Mouse (Mus musculus) stomach, postnatal 0 days (tissue): ENCODE data around the gene Zfp715. TPM values are rescaled to one million over a fixed set of nuclear protein-coding genes. Genes with fewer than 3 reads are reported as not detected.
"Not testable (repeated sequence)": the region's sequence is repeated elsewhere in the genome, so short reads cannot be mapped to it uniquely, and the experiment has no call there.

ENCODE experiments used
- ATAC-seq: fragments of 200-750 bp; cut with Nextera tagmentation; 2 replicates; pipeline ENCODE4 v1.8.0; 2017; ENCODE audit not compliant: low FRiP score, low TSS enrichment
- DNase-seq: peaks from one replicate; pipeline ENCODE4 v3.0.0-alpha.2; 2016; ENCODE audit warnings: low spot score
- H3K27ac ChIP-seq: fragments of 300-500 bp; sonication (generic); replicated peaks from 2 replicates; pipeline ENCODE4 v1.5.1; 2014; ENCODE audit warnings: mild to moderate bottlenecking, control low read depth
- H3K27me3 ChIP-seq: fragments of 300-500 bp; sonication (generic); 2 replicates; pipeline ENCODE4 v1.6.1; 2014; ENCODE audit warnings: low read length; ENCODE audit not compliant: control insufficient read depth, insufficient read depth
- H3K36me3 ChIP-seq: fragments of 300-500 bp; sonication (generic); 2 replicates; pipeline ENCODE4 v1.6.1; 2014; ENCODE audit warnings: low read length, mixed read lengths; ENCODE audit not compliant: control insufficient read depth, insufficient read depth
- H3K4me1 ChIP-seq: fragments of 300-500 bp; sonication (generic); replicated peaks from 2 replicates; pipeline ENCODE4 v1.6.1; 2014; ENCODE audit warnings: antibody characterized with exemption; ENCODE audit not compliant: control insufficient read depth, insufficient read depth
- H3K4me2 ChIP-seq: fragments of 300-500 bp; sonication (generic); replicated peaks from 2 replicates; pipeline ENCODE4 v1.6.1; 2014; ENCODE audit warnings: low read depth, mild to moderate bottlenecking, control low read depth, moderate library complexity
- H3K4me3 ChIP-seq: fragments of 300-500 bp; sonication (generic); 2 replicates; pipeline ENCODE4 v1.5.1; 2014; ENCODE audit warnings: low read depth, low read length, control low read depth
- H3K9ac ChIP-seq: fragments of 300-500 bp; sonication (generic); 2 replicates; pipeline ENCODE4 v1.6.1; 2014; ENCODE audit warnings: mild to moderate bottlenecking, low read length, control low read depth, mixed read lengths
- H3K9me3 ChIP-seq: fragments of 300-500 bp; sonication (generic); 2 replicates; pipeline ENCODE4 v1.6.1; 2016; ENCODE audit warnings: low read length; ENCODE audit not compliant: control insufficient read depth
- CTCF ChIP-seq: IDR thresholded peaks from 2 replicates; pipeline ENCODE4 v1.5.1; 2016; ENCODE audit warnings: antibody characterized with exemption, low read depth, mild to moderate bottlenecking, moderate library complexity
- EP300 ChIP-seq: optimal IDR thresholded peaks from 2 replicates; pipeline ENCODE3; 2016; ENCODE audit warnings: antibody characterized with exemption
- WGBS: fragments of 180-500 bp; shearing (Covaris S2); extraction: QIAGEN DNeasy Blood & Tissue Kit; methylation state at CpG from one replicate; pipeline ENCODE4 v1.1.7; 2014; 5-methylcytosine and 5-hydroxymethylcytosine counted together
- polyA plus RNA-seq: library from polyadenylated mRNA; unstranded; fragments of >200 nt; fragmentation: Nextera tagmentation; extraction: Ambion mirVana; gene quantifications from 2 replicates; pipeline ENCODE4 v1.2.1, GENCODE M21; 2015

The Zfp715 gene
- polyA plus RNA-seq, 1 experiment from 2014 or later, result 5.4 TPM

DNA sequence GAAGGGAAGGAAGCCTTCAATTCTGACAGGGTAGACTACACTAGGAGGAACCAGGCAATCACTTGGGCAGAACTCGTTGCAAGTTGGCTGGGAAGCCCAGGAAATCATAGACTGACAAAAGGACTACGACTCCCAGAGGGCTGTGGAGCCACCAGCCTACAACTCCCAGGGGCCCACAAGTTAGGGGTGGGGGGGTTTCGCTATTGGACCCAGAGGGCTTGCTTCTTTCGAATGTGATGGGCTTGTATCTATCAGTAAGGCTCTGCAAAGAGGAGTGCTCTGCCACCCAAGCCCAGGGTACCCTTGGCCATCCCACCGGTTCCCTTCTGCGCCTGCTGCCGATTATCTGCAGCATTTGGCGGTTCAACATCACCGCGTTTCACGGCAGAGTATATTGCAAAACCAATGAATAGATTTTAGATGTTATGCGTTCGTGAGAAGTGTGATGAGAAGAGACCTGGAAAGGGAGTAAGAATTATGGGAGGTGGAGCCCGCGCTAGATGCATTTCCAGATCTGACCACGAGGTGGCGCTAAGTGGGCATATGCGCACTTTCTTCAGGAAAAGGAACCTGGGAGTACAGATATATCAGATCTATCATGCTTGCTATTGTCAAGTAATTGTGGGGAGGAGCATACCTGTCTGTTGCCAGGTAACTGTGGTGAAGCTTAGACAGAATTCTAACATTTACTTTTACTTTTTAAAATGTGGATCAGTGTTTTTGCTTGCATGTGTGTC is 30.1 kb downstream of the Zfp715 start:
- Histone ChIP-seq H3K4me3 (peak overlapping the region; percentile 32), H3K4me2 (peak overlapping the region; percentile 47), H3K9me3 (no peaks in the 10 kb centered on the region), H3K4me1 (no peaks in the 10 kb centered on the region), H3K9ac (peak overlapping the region; percentile 39; the same call in 1 of the 2 replicates), H3K27ac (no peak overlapping the region), H3K36me3 (no peaks in the 10 kb centered on the region), H3K27me3 (no peaks in the 10 kb centered on the region)
- peak; percentile 72 for DNase-seq
- ATAC-seq, result no peak; the same call in 1 of the 2 replicates
- TF ChIP-seq CTCF (peak; percentile 95), EP300 (no peak)
- WGBS, result 9% methylated on average over 18 of the region's 18 CpGs

DNA sequence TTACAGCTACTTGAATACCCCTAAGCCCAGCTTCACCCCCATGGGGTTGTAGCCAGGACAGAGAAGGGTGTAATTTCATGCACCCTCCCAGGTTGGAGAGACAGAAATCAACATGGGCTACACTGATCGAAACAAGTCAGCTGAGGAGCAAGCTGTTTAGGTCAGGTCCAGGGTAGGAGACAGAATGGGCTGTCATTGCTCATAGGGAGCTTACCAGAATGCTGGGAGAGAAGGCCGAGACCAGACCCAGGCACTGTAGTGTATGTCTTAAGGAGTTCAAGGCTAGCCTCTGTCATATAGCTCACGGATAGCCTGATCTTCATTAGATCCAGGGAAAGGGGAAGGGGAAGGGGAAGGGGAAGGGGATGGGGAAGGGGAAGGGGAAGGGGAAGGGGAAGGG is 30.6 kb downstream of the Zfp715 start:
- Histone ChIP-seq H3K27me3 (no peaks in the 10 kb centered on the region), H3K27ac (no peak overlapping the region), H3K4me3 (no peak overlapping the region), H3K4me2 (no peak overlapping the region), H3K9me3 (no peaks in the 10 kb centered on the region), H3K9ac (no peak overlapping the region), H3K4me1 (no peaks in the 10 kb centered on the region), H3K36me3 (no peaks in the 10 kb centered on the region)
- DNase-seq (no peak), ATAC-seq (no peak)
- 76% methylated on average over 3 of the region's 3 CpGs for whole genome bisulfite sequencing
- TF ChIP-seq CTCF, result no peak
- no peak for TF ChIP-seq EP300

DNA sequence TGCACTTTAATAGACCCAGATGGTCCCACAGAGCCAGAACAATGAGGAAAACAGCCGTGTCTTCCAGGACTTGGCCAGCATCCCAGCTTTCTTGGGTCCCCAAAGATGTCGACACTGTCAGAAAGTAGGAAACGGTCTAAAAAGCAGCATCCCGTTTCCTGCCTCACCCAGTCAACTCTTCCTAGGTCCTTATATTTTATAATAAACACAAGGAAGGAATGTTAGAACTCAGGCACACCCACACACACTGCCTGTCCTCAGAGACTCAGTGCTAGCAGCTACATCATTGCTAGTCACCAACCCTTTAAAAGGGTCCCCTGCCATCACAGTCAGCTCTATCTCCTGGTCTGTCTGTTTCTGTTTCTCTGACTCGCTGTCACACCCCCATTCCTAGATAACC is 35.7 kb downstream of the Zfp715 start:
- 49% methylated on average over 5 of the region's 5 CpGs for WGBS
- Histone ChIP-seq H3K4me3 (no peak overlapping the region), H3K9me3 (no peaks in the 10 kb centered on the region), H3K4me1 (no peaks in the 10 kb centered on the region), H3K9ac (no peak overlapping the region), H3K36me3 (no peaks in the 10 kb centered on the region), H3K27me3 (no peaks in the 10 kb centered on the region), H3K27ac (no peak overlapping the region), H3K4me2 (no peak overlapping the region)
- ATAC-seq, result no peak
- no peak for DNase-seq
- no peak for TF ChIP-seq EP300

DNA sequence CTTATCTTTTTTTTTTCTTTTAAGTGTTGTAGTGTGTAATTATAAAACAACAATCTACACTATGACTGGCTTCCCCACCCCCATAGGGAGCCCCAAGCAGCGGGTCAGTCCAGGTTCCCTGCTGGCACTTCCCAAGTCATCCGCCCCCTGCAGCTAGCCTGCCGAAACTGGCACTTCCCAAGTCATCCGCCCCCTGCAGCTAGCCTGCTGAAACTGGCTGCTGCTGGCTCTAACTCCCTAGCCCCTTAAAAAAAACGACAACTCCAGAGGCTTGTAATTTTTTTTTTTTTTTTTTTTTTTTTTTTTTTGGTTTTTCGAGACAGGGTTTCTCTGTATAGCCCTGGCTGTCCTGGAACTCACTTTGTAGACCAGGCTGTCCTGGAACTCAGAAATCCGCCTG is 36.9 kb downstream of the Zfp715 start:
- H3K27me3 ChIP-seq, H3K9ac ChIP-seq, DNase-seq, H3K4me3 ChIP-seq, ATAC-seq, H3K4me2 ChIP-seq, H3K4me1 ChIP-seq, H3K36me3 ChIP-seq, H3K9me3 ChIP-seq, H3K27ac ChIP-seq: not testable (repeated sequence)
- 59% methylated on average over 6 of the region's 7 CpGs for WGBS

DNA sequence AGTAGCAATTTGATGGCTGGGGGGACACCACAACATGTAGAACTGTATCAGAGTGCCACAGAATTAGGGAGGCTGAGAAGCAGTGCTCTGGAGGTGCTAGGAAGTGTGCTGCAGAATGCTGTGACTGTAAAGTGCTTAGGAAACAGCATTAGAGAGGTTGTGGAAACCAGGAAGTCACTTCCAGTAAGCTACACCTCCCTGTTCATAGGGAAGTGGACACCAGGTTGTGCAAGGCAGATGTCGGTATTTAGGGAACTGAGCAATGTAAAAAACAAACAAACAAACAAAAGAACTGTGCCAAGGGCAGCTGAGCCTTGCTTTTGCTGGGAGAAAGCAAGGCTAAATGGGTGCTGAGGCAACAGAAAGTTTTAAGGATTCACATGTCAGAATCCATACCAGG is 39.6 kb downstream of the Zfp715 start:
- no peak for DNase-seq
- Histone ChIP-seq H3K9ac (no peak overlapping the region), H3K4me3 (no peak overlapping the region), H3K4me1 (no peaks in the 10 kb centered on the region), H3K27me3 (no peaks in the 10 kb centered on the region), H3K4me2 (no peak overlapping the region), H3K27ac (no peak overlapping the region), H3K36me3 (no peaks in the 10 kb centered on the region), H3K9me3 (no peaks in the 10 kb centered on the region)
- 62% methylated on average over 1 of the region's 1 CpGs for WGBS
- TF ChIP-seq EP300 (no peak), CTCF (no peak)
- no peak for ATAC-seq

DNA sequence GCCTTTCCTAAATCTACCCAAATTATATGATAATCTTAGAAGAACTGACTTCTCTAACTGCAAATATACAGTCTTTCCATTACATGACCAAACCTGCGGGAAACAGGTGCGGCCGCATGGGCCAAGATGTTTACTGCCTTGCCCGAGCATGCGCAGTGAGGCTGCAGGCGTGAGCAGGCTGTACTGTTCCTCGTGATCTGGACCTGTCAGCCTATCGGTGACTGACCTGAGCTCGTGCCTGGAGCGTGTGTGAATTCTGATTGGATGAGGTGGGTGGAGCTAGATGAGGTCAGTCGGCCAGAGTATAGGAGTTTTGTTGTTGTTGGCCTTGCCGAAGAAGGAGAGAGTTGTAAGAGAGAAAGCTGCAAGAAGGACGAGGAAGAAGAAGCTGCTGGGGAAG is 45.7 kb downstream of the Zfp715 start:
- not testable (repeated sequence) for H3K36me3 ChIP-seq, ATAC-seq, H3K27ac ChIP-seq, H3K4me1 ChIP-seq, H3K4me2 ChIP-seq, H3K4me3 ChIP-seq, H3K9ac ChIP-seq, H3K27me3 ChIP-seq, H3K9me3 ChIP-seq, DNase-seq
- WGBS, result 87% methylated on average over 13 of the region's 13 CpGs
